Mouse (Mus musculus) midbrain, embryonic 11.5 days (tissue): Measurements from ENCODE around the gene Rpl29. TPM values are rescaled to one million over a fixed set of nuclear protein-coding genes. Genes with fewer than 3 reads are reported as not detected.

Experiments
- ATAC-seq: fragments of 200-750 bp; cut with Nextera tagmentation; 2 replicates; pipeline ENCODE4 v1.8.0; 2017; ENCODE audit warnings: moderate TSS enrichment, moderate library complexity; ENCODE audit not compliant: low FRiP score
- DNase-seq: peaks from one replicate; pipeline ENCODE4 v3.0.0; 2015; ENCODE audit warnings: low spot score; ENCODE audit errors: missing footprints
- H3K27ac ChIP-seq: fragments of 300-500 bp; sonication (generic); 2 replicates; pipeline ENCODE4 v1.5.1; 2014; ENCODE audit warnings: low read depth, low read length
- H3K27me3 ChIP-seq: fragments of 300-500 bp; sonication (generic); 2 replicates; pipeline ENCODE4 v1.6.1; 2014; ENCODE audit warnings: mild to moderate bottlenecking, low read length, moderate library complexity, mixed read lengths; ENCODE audit not compliant: control insufficient read depth, insufficient read depth
- H3K36me3 ChIP-seq: fragments of 300-500 bp; sonication (generic); 2 replicates; pipeline ENCODE4 v1.6.1; 2014; ENCODE audit warnings: mild to moderate bottlenecking, low read length, moderate library complexity, mixed read lengths; ENCODE audit not compliant: control insufficient read depth, insufficient read depth
- H3K4me1 ChIP-seq: fragments of 300-500 bp; sonication (generic); 2 replicates; pipeline ENCODE4 v1.6.1; 2014; ENCODE audit warnings: low read length; ENCODE audit not compliant: control insufficient read depth, insufficient read depth
- H3K4me2 ChIP-seq: fragments of 300-500 bp; sonication (generic); 2 replicates; pipeline ENCODE4 v1.6.1; 2014; ENCODE audit warnings: mild to moderate bottlenecking, moderate library complexity
- H3K4me3 ChIP-seq: fragments of 300-500 bp; sonication (generic); 2 replicates; pipeline ENCODE4 v1.5.1; 2014; ENCODE audit warnings: low read depth, low read length
- H3K9ac ChIP-seq: fragments of 300-500 bp; sonication (generic); 2 replicates; pipeline ENCODE4 v1.6.1; 2014; ENCODE audit warnings: low read length
- H3K9me3 ChIP-seq: fragments of 300-500 bp; sonication (generic); 2 replicates; pipeline ENCODE4 v1.6.1; 2016; ENCODE audit warnings: low read length; ENCODE audit not compliant: control insufficient read depth
- WGBS: fragments of 180-500 bp; shearing (Covaris S2); extraction: QIAGEN DNeasy Blood & Tissue Kit; methylation state at CpG from one replicate; pipeline ENCODE4 v1.1.7; 2014; 5-methylcytosine and 5-hydroxymethylcytosine counted together
- polyA plus RNA-seq: library from polyadenylated mRNA; unstranded; fragments of >200 nt; fragmentation: Nextera tagmentation; extraction: Ambion mirVana; gene quantifications from 2 replicates; pipeline ENCODE4 v1.2.1, GENCODE M21; 2014

Gene Rpl29
- 867 and 874 TPM in 2 replicates for polyA plus RNA-seq

DNA sequence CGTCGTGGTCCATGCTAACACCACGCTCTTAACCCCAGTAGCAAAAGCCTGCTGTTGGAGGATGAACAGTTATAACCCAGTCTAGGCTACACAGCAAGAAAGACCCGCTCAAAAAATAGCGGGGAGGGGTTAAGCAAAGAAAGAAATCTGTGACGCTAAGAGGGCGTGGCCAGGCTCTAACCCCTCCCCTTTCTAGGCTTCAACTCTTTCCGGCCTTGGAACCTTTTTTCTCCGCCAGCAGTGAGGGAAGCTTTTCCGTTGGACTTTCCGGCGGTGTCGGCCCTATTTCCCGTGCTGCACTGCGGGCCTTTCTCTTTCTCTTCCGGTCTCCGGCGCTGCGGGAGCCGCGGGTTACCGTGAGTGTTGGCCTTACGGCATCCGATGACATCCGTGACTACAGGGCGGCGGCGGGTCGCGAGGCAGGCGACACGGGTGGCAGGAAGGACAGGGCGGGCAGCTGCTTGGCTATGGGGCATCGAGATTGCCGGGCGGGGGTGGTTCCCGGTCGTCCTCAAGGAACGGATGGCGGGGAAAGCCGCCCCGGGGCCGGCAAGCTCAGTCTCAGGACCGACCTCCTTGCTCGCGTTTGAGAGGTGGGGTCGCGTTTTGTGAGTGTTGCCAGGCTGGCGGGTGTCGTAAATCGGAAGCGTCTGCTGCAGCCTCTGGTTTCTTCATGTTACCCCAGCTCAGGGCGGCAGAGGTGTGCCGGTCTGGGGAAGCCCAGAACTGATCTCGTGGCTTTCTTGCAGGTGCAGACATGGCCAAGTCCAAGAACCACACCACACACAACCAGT lies at the start of gene Rpl29:
TSS of gene Rpl29 (plus strand) at position 234 of the 794 bp plus-strand sequence.
- Histone ChIP-seq H3K27me3 (no peaks in the 10 kb centered on the region), H3K9ac (peak within 1 kb of the TSS; percentile 98), H3K9me3 (no peaks in the 10 kb centered on the region), H3K36me3 (peaks cover 14% of the 10 kb centered on the region), H3K4me3 (peak within 1 kb of the TSS; percentile 88), H3K4me2 (peak within 1 kb of the TSS; percentile 55), H3K27ac (peak within 1 kb of the TSS; percentile 92), H3K4me1 (peaks cover 8% of the 10 kb centered on the region)
- under 1% methylated on average over 55 of the region's 55 CpGs for WGBS
- ATAC-seq (peak; percentile 89), DNase-seq (peak; percentile 100)

DNA sequence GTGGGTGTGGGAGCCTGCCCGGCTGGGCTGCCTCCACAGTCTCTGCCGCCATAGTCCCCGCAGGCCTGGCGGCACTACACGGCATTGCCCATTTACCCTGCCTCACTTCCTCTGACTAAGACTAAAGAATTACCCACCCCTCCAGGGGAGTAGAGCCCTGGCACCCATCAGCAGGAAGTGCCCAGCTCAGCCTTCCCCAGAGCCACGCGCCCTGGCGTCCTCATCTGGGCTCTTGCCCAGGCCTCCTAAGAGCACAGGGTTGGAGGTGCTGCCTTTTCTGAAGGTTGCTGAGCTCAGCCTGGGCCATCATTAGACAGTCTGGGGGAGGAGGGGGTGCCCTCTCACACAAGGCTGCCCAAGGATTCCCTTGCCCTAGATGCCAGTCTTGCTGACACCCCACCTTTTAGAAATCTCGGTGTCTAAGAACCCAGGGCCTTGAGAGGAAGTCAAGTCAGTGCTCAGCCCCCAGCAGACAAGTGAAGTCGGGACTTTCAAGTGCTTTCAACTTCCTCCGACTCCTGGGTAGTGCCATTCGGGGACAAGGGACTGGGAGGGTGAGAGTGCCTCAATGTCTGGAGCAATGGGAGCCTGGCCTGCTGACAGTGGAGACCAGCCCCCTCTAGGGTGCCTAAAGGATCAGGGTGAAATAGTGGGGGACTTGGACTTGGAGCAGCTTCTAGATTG lies 42.9 kb upstream of the Rpl29 start:
- DNase-seq (no peak), ATAC-seq (no peak)
- peaks cover 7% of the 10 kb centered on the region for H3K4me1 ChIP-seq
- no peaks in the 10 kb centered on the region for H3K9me3 ChIP-seq
- H3K36me3 ChIP-seq, result no peaks in the 10 kb centered on the region
- 90% methylated on average over 12 of the region's 12 CpGs for WGBS
- H3K27me3 ChIP-seq, result no peaks in the 10 kb centered on the region
- no peak overlapping the region for H3K27ac ChIP-seq
- H3K4me2 ChIP-seq, result no peak overlapping the region
- H3K9ac ChIP-seq, result no peak overlapping the region
- H3K4me3 ChIP-seq, result no peak overlapping the region

DNA sequence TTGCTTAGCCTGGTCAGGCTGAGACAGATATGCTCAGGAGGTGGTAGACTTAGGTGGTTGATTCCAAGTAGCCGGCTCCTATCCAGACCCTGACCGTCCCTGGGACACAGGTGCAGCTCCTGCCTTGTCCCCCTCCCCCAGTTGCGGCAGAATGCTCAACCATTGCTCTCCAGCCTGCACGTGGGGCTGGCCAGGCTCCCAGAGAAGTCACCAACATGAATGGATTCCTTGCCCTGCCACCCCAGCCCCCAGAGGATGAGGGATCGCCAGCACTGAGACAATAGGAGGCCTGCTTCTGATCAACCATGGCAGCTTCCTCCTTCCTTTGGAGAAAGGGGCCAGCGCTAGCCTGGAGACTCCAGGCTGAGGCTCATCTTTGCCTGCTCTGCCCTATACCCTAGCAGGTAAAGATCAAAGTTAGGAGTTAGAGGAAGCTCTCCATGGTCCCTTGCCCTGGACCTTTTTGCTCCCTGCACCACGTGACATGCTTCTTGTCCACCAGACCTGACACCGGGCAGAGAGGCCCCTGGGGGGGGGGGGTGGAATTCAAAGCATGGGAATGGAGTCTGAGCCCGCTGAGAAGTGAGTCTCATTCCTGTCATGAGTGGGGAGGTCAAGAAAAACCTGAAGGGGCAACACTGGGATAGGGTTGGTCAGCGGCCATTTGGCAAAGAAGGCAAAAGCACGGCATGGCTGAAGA lies 36.3 kb upstream of the Rpl29 start:
- Histone ChIP-seq H3K4me3 (no peak overlapping the region), H3K4me2 (no peak overlapping the region), H3K9ac (no peak overlapping the region), H3K36me3 (no peaks in the 10 kb centered on the region), H3K9me3 (no peaks in the 10 kb centered on the region), H3K27ac (no peak overlapping the region), H3K27me3 (no peaks in the 10 kb centered on the region), H3K4me1 (peaks cover 8% of the 10 kb centered on the region)
- WGBS, result 80% methylated on average over 11 of the region's 11 CpGs
- DNase-seq, result no peak
- no peak for ATAC-seq

DNA sequence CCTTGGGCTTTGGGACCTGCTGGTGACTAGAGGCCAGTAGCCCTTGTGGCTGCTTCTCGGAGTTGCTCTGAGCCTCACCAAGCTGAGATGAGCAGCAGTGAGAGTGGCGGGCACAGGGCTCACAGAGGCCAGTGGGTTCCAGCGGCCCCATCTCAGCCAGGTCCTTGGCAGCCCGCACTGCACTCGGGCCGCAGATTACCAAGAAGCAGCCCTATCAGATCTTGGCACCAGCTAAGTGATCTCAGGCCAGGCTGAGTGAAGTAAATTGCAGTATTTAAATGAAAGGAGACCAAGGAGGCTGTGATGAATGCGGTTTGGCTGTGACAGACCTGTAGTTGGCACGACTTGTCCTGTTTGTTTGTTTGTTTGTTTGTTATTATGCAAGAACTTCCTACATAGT lies 35.7 kb upstream of the Rpl29 start:
- H3K9me3 ChIP-seq, result no peaks in the 10 kb centered on the region
- H3K27ac ChIP-seq, result no peak overlapping the region
- H3K36me3 ChIP-seq, result no peaks in the 10 kb centered on the region
- ATAC-seq (no peak), DNase-seq (no peak)
- no peak overlapping the region for H3K9ac ChIP-seq
- H3K4me3 ChIP-seq, result no peak overlapping the region
- no peak overlapping the region for H3K4me2 ChIP-seq
- WGBS, result 91% methylated on average over 8 of the region's 8 CpGs
- H3K4me1 ChIP-seq, result peaks cover 8% of the 10 kb centered on the region
- H3K27me3 ChIP-seq, result no peaks in the 10 kb centered on the region

DNA sequence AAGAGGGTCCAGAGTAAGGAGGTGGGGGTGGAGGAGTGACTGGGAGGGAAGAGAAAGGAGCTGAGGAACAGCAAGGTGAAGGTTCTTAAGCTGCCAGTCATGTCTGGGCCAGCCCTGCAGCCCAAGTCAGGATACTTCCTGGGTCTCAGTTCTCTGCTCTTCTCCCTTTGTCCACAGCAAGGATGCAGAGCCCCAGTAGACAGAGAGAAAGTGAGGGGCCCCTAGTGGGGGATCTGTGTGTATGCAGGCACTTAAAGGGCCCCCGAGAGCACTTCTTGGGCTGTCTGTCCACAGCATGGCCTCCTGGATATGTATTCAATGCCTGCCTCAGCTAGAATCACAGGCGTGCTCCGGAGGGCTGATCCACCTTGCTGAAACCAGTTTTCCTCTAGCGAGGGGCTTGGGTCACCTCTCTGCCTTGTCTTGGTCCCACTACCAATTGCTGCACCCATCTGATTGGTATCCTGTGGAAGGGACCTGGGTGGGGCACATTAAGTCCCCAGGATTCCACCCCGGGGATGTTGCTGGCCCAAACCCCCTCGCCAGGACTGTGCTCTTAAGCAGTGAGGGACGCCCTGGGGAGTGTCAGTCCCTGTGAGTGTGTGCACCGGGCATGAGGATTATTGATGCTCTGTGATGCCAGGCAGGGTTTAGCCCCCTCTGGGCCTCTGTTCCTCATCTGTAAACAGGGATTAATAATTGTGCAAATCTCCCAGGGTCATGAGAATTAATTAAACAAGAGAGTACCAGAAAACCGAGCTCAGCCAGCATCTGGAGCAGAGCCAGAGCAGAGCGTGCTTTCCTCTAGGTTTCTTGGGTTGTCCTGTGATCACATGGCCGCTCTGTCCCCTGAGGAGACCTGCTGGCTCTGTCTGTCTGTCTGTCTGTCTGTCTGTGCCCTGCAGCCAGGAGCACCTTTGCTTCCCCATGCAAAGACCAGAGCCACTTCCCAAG lies 34.3 kb upstream of the Rpl29 start:
- H3K9me3 ChIP-seq, result no peaks in the 10 kb centered on the region
- no peak overlapping the region for H3K4me2 ChIP-seq
- H3K9ac ChIP-seq, result no peak overlapping the region
- H3K27ac ChIP-seq, result no peak overlapping the region
- DNase-seq, result peak; percentile 91
- 50% methylated on average over 11 of the region's 11 CpGs for WGBS
- H3K4me3 ChIP-seq, result no peak overlapping the region
- no peaks in the 10 kb centered on the region for H3K27me3 ChIP-seq
- H3K4me1 ChIP-seq, result peaks cover 8% of the 10 kb centered on the region
- ATAC-seq, result peak; percentile 63
- no peaks in the 10 kb centered on the region for H3K36me3 ChIP-seq

DNA sequence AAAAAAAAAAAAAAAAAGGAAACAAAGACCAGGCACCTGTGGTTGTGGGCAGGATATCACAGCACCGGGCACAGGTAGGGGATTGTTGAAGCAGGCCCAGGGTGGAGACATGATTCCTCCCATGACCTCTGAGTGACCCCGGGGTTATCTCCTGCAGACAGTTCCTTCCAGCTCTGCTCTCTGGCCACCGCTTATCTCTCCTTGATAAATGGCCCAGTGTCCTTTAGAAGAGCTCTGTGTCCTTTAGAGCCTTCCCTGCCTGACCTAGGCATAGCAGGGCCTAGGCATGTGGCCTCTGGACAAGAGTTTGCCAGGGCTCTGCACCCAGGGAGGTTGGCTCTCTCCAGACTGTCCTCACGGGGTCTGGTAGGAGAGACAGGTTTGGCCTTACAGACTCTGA lies 31.5 kb upstream of the Rpl29 start:
- WGBS, result 84% methylated on average over 4 of the region's 4 CpGs
- Histone ChIP-seq H3K4me3 (no peak overlapping the region), H3K4me2 (no peak overlapping the region), H3K9me3 (no peaks in the 10 kb centered on the region), H3K4me1 (peaks cover 8% of the 10 kb centered on the region), H3K27me3 (no peaks in the 10 kb centered on the region), H3K36me3 (no peaks in the 10 kb centered on the region), H3K27ac (no peak overlapping the region), H3K9ac (no peak overlapping the region)
- ATAC-seq (no peak), DNase-seq (no peak)

DNA sequence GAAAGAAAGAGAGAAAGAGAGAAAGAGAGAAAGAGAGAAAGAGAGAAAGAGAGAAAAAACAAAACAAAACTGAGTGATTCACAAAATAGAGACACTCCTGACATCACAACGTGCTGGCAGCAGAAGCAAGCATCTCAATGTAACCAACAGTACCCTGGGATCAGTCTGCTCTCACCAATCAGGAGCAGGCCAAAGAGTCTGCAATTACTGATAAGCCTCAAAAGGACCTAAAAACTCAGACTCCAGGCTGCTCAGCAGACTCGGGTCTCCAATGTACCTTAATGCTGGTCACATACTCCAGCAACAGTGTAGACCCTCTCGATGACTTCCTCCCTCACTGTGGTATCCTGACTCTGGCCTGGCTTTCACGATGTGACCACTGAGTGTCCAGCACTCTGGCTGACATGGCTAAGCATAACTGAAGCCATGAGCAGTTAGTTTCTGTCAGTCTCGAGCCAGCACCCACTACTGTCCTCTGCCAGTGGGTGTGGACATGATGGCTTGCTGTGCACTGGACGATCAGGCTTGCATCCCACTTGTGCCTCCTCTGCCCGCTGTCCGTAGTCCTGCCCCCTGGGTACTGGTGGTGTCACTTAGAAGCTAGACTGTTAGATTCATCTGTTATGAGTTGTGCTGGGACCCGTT lies 30.5 kb upstream of the Rpl29 start:
- no peak for ATAC-seq
- Histone ChIP-seq H3K27me3 (no peaks in the 10 kb centered on the region), H3K36me3 (no peaks in the 10 kb centered on the region), H3K9ac (no peak overlapping the region), H3K9me3 (no peaks in the 10 kb centered on the region), H3K4me1 (peaks cover 8% of the 10 kb centered on the region), H3K4me3 (no peak overlapping the region), H3K27ac (no peak overlapping the region), H3K4me2 (no peak overlapping the region)
- DNase-seq, result no peak
- WGBS, result 82% methylated on average over 9 of the region's 9 CpGs

DNA sequence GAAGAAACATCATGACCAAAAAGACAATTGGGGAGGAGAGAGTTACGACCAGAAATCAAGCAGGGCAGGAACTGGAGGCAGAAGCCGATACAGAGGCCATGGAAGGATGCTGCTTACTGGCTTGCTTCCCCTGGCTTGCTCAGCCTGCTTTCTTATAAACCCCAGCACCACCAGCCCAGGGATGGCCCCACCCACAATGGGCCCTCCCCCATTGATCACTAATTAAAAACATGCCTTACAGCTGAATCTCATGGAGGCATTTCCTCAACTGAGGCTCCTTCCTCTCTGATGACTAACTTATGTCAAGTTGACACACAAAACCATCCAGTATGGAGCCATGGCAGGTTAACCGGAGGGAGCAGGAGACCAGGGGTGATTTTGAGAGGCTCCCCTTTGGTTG lies 29.4 kb upstream of the Rpl29 start:
- 85% methylated on average over 3 of the region's 3 CpGs for WGBS
- Histone ChIP-seq H3K27me3 (no peaks in the 10 kb centered on the region), H3K27ac (no peak overlapping the region), H3K9me3 (no peaks in the 10 kb centered on the region), H3K4me1 (peaks cover 6% of the 10 kb centered on the region), H3K4me3 (no peak overlapping the region), H3K36me3 (no peaks in the 10 kb centered on the region), H3K4me2 (no peak overlapping the region), H3K9ac (no peak overlapping the region)
- ATAC-seq (no peak), DNase-seq (no peak)
